Mouse (Mus musculus): ENCODE results near the gene Lrtm2.
A peak's percentile ranks its signal among the peaks of the same experiment; 100 is the strongest.
"Not testable (repeated sequence)": the region's sequence is repeated elsewhere in the genome, so short reads cannot be mapped to it uniquely, and the experiment has no call there.

The Lrtm2 gene

DNA sequence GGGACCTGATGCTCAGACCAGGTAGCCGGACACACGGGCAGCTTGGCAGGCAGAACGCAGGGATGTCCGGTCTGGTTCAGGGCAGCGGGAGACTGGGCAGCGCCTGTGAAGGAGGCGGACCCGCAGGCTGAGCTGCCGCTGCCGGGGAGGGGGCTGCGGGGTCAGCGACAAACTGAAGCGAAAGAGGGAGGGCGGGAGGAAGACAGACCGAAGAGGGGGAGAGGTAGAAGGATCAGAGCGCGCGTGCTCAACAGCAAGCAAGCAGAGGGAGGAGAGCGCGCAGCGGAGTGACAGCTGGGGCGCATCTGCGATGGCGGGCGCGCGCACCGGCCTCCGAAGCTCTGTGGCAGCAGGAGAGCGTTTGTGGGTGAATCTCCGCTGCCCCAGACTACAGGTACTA, at the start of gene Lrtm2:
Gene Lrtm2, minus strand, starts transcription at position 261 of the 400 bp plus-strand sequence.
- DNase-seq (ENCODE audit: low spot score in 2 of 2) = peak; percentile 62 to 74

DNA sequence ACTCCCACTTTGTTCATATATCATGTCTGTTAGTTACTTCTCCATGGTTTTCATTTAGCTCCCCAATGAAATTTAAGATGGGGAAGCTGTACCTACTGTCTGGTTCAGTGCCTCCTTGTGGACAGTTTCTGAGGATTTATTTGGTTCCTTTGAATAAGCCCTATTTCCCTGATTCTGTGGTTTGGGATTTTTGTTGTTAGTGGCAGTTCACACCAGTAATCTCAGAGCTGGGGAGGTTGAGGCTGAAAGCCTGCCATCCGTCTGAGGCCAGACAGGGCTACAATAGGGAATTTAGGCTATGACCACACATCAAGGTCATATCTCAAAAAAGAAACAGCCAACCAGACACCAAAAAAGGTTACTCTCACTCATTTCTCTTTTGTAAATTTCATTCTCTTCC, 48.1 kb upstream of the Lrtm2 start:
- no peak for DNase-seq (ENCODE audit: low spot score in 2 of 2)

DNA sequence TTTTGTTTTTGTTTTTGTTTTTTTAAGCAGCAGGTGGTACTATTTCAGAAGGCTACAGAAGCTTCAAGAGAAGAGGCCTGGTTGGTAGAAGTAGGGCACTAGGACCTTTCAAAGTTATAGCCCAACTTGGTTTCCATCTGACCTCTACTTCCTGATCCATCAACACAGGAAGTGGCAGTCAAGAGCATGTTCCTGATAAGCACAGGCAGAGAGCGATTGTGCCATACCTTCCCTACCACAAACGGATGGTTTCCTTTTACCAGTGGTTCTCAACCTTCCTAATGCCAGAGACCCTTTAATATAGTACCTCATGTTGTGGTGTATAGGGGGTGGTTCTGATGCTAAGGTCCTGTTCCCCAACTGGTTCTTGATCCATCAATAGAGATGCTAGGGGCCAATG, 47.0 kb upstream of the Lrtm2 start:
- DNase-seq (ENCODE audit: low spot score in 2 of 2) = no peak

DNA sequence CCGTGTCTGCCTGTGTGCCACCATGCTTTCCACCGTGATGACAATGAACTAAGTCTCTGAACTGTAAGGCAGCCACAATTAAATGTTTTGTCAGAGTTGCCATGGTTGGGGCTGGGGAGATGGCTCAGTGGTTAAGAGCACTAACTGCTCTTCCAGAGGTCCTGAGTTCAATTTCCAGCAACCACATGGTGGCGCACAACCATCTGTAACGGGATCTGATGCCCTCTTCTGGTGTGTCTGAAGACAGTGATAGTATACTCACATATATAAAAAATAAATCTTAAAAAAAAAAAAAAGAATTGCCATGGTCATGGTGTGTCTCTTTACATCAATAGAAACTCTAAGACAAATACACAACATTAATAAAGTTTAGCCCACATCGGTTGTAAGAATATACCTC, 44.5 kb upstream of the Lrtm2 start:
- no peak for DNase-seq (ENCODE audit: low spot score in 2 of 2)

DNA sequence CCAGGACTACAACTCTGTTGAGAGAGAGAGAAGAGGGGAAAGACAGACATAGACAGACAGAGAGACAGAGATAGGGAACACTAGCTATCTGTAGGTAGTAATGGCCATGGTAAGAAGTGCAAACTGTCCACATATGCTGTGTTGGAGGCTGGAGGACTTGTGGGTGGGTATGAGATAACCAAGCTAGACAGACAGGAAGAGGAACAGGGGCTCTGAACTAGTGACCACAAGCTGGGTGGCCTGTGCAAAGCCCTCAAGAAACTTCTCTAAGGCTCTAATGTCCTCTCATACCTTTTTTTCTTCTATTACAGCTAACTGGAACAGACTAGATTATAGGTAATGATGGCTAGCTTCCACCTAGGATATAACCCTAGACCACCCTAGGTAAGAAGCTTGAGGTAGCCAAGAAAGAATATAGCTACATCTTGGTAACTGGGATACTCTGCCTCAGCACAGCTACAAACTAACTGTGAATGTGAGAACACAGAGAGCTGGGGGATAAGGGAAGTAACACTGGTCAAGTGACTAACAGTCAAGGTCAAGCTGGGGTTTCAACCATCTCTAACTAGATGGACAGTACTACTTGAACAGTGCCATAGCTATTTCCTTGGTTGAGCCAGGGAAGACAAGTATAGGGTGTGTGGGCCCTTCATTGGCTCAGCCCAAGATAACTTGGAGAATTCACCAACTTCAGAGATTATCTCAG, 42.6 kb upstream of the Lrtm2 start:
- no peak for DNase-seq (ENCODE audit: low spot score in 2 of 2)

DNA sequence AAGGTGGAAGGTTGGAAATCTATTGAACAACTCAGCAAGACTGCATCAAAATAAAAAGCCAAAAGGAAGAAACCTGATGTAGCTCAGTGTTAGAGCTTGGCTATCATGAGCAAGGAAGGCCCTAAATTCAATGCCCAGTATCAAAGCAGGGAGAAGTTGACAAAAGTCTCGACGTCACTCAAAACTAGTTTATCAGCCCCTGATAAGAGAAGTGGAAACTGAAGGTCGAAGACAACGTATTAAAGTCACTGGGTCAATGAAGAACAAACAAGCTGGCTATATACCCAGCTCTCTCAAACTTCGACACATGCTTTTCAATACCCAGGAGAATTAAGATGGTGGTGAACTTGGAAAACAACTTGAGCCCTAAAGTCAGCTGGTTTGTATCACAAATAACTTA, 41.7 kb upstream of the Lrtm2 start:
- DNase-seq (ENCODE audit: low spot score in 2 of 2) = no peak

DNA sequence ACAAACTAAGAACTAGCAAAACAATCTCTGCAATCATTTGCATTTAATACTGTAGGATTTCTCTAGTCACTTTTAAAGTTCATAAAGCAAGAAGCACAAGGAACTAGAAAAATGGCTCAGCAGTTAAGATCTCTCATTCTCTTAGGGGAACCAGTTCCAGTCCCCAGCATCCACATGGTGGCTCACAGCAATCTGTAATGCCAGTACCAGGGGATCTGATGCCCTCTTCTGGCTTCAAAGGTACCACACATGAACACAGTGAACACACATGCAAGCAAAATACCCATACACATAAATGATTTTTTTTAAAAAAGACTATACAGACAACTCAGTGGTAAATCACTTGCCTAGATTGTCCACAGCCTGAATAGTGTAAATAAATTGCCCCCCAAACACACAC, 41.1 kb upstream of the Lrtm2 start:
- no peak for DNase-seq (ENCODE audit: low spot score in 2 of 2)

DNA sequence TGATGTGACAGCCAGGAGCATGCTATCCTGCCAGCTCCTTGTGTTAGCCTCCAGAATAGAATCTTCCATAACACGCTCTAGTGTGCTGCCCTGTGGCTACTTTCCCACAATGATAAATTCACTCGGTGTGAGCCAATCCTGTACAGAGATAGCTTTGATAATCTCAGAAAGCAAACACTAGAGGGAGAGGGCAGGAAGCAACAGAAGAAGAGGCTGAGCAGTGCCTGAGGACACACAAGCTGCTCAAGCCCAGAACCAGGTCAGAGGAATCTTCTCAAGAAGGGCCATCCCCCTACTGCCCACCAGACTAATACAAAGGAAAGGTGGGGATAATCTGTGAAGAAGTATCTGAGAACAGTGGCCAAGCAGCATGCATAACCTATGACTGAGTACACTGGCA, 36.8 kb upstream of the Lrtm2 start:
- no peak for DNase-seq (ENCODE audit: low spot score in 2 of 2)

DNA sequence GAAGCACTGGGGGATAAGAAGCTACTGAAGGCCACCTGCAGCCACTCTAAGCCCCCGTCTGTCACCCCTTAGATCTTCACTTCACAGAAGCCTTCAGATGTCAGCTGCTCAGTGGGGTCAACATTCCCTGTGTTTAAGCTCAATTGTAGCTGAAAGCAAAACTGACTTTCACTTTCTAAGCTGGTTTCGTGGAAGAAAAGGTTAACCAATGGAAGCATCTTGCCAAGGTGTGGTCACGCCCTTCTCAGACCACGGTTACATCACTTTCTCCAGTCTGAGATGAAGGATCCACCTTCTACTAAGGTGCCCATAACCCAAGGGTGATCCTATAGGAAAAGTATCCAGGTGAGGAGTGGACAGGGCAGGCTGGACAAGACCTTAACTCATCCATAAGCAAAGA, 36.2 kb upstream of the Lrtm2 start:
- not testable (repeated sequence) for DNase-seq (ENCODE audit: low spot score in 2 of 2)

DNA sequence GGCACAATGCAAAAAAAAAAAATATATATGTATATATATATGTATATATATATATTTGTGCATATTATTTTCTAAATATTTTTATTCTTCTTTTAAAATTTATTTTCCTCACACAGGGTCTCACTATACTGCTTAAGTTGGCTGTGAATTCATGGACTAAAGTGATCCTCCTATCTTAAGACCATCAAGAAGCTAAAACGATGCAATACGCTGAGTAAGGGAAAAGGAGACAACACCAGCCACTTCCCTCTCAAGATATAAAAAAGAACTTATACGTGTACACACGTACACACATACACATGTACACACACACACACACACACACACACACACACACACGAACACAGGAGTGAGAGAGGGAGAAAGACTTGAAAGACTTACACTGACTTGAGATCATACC, 33.0 kb upstream of the Lrtm2 start:
- DNase-seq (ENCODE audit: low spot score in 2 of 2) = no peak

DNA sequence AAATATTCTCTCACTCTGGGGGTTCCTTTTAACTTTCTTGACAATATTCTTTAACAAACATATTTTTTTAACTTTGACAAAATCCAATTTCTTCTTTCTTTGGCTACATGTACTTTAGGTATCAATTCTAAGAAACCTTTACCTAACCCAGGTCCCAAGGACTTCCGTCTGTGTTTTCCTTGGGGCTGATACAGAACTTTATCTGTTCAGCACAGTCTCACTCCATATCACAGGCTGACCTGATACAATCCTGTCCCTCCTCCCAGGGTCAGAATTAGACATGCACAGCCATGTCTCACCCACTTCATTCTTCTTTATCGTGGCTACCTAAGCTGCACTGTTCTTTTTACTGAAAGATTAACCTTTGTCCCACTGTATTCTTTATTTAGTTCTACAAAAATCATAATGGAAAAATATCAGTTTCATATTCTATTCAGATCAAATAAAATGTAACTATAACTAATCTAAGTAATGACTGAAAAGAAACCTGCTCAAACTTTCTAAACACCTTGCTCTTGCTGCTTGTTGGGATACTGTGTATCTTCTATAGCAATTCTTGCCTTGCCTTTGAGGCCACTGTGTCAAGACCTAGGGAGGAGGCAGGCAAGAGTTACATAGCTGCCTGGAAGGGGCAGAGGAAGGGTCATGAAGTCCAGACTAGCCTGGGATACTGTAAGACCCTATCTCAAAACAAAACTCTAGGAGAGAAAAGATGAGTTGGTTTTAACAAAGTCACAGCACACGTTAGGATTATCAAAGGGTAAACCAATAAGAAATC, 30.5 kb upstream of the Lrtm2 start:
- DNase-seq (ENCODE audit: low spot score in 2 of 2) = no peak

DNA sequence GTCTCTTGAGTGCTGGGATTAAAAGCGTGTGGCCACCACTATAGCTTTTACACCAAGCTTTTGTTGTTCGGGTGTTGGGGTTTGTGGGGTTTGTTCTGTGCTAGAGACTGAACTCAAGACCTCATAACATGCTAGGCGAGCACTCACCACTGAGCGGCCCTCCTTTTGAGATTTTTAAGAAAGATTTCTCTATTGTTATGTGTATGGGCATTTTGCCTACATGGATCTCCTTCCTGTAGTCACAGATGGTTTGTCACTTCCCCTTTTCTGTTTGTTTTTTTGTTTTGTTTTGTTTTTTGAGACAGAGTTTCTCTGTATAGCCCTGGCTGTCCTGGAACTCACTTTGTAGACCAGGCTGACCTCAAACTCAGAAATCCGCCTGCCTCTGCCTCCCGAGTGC, 29.7 kb upstream of the Lrtm2 start:
- DNase-seq (ENCODE audit: low spot score in 2 of 2) = not testable (repeated sequence)

DNA sequence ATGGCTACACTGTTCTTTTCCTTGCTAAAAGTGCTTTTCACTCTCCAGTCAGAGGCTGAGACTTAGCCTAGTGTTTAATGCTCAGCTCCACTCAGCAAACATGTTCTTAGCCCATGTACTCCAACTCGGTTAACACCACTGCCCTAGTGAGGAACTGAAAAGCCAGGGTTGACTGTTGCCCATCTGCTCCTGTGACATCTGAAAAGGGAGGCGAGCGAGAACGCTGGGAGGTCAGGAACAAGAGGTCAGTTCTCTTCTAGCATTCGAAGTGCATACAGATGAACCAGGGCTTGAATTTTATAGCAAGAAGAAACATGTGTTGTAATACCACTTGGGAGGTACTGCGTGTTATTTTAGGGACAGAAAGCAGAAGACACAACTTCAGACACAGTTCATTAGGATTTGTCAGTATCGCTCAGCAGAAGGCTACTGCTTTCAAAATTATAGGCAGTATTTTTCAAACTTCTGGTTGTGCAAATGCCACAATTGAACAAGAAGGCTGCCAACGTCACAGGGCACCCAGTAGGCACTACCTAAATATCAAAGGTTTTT, 27.5 kb upstream of the Lrtm2 start:
- no peak for DNase-seq (ENCODE audit: low spot score in 2 of 2)

DNA sequence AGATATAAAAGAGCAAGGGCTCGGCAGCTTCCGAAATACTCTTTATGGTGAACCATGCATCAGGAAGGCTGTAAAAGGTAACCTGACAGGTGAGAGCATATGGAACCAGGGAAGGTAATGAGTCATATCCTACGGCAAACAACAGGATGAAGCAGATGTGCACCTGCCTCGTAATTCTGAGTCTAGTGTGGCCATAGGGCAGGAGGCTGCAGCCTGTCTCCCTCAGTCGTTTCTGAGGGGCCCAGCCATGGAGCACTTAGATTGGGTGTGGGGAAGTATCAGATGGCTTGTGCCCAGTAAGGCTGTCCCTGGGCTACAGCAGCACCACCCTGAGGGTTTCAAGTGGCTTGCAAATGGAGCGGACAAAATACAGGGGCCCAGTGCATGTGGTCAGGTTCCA, 21.9 kb upstream of the Lrtm2 start:
- DNase-seq (ENCODE audit: low spot score in 2 of 2) = no peak

DNA sequence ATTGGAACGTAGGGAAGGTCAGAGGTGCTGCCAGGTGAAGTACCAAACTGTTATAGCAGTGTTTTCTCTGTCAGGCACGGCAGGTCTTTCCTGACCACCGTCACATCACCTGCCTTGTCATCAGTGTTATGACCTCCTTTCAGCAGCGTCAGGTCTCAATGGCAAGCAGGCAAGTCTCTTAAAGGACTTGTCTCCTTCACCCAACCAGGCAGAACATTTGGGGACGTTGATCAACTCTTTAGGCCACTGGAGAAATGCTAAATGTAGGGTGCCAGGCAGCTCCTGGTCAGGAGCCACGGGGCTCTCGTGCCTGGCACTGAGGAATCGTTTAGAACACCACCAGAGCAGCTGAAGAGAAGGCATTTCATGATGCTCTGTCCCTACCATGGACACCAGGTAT, 21.1 kb upstream of the Lrtm2 start:
- no peak for DNase-seq (ENCODE audit: low spot score in 2 of 2)

DNA sequence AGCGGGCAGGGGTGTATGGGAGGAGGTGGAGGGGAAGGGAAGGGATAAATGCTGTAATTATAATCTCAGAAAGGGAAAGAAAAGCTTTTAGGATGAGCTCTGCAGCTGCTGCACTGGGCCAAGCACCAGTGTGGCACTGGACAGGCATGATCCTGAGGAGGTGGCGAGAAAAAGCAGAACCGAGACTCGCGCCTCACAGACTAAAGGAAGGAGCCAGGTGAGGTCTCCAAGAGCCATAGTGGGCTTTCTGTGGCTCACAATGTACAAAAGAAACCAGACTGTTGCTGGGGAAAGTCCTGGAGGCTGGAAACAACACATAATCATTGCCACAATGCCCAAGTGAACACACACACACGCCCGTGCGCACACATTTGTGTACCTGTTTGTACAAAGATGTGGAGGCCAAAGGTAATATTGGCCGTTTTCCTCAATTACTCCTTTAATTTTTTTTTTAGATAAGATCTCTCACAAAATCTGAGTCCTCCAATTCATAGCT, 20.2 kb upstream of the Lrtm2 start:
- DNase-seq (ENCODE audit: low spot score in 2 of 2) = no peak

DNA sequence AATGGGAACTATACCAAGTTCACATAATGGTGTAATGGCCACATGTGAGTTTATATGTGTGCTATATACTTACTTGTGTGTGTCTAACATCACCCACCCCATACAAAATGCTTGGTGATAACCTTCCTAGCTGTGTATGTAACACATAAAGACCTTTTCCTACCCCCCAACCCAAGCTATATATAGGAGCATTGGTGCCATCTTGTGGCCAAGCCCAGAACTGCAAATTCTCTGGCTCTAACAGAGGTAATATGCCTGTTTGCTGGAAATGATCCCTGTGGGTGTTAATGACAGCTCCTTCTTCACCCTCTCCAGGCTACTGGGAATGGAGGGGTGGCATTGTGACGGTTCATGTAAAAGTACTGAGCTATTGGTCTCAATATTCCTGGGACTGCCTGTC, 17.7 kb upstream of the Lrtm2 start:
- DNase-seq (ENCODE audit: low spot score in 2 of 2) = peak; percentile 65 to 85

DNA sequence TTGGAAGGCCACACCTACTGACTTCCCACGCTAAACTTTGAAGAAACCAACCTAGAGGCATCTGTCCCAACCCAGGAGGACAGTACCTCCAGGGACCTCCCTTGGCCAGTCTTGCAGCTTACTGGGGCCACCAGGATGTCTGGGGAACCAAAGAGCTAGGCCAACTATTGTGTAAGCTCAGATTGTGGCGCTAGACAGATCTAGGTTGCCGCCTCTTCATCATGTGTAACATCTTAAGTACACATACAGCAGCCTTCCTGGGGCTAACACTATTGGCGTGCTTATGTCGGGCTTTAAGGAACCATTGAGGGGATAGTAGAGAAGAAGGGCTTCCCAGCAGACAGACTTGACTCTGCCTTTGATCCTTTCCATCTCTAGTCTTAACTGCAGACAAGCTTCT, 17.2 kb upstream of the Lrtm2 start:
- no peak for DNase-seq (ENCODE audit: low spot score in 2 of 2)

DNA sequence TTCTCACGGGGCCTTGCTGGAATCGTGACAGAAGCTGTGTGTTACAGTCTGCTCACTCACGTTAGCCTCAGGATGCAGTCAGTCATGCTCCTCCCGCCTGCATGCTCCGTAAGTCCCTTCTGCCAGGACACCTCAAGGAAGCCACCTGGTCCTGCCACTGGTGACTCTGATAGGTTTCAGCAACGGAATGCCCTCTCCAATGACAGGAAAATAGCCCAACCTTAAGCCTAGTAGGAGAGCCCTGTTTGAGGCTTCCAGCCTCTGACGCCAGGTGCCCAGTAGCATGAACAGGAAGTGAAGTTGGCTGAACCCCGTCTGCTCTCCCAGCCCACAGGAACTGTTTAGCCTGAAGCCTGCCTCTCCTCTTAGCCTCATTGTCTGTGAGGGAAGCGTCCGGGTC, 15.7 kb upstream of the Lrtm2 start:
- DNase-seq (ENCODE audit: low spot score in 2 of 2) = no peak

DNA sequence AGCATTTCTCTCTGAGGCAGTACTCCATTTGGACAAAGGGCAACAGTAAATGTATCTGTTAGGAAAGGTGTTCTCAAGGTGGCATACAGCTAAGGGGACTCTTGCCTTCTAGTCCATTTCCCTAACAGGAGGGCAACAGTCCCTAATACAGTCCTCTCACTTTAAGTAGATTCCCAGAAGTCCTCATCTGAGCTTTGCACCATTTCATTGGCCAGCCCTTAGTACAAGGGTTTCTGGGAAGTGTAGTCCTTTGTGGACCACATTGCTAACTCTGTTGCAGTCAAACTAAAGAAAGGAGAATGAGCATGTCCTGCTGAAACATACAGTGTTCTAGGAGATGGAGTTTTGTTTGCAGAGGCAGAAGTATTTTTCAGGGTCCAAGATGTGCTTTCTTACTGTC, 10.8 kb upstream of the Lrtm2 start:
- DNase-seq (ENCODE audit: low spot score in 2 of 2) = no peak

DNA sequence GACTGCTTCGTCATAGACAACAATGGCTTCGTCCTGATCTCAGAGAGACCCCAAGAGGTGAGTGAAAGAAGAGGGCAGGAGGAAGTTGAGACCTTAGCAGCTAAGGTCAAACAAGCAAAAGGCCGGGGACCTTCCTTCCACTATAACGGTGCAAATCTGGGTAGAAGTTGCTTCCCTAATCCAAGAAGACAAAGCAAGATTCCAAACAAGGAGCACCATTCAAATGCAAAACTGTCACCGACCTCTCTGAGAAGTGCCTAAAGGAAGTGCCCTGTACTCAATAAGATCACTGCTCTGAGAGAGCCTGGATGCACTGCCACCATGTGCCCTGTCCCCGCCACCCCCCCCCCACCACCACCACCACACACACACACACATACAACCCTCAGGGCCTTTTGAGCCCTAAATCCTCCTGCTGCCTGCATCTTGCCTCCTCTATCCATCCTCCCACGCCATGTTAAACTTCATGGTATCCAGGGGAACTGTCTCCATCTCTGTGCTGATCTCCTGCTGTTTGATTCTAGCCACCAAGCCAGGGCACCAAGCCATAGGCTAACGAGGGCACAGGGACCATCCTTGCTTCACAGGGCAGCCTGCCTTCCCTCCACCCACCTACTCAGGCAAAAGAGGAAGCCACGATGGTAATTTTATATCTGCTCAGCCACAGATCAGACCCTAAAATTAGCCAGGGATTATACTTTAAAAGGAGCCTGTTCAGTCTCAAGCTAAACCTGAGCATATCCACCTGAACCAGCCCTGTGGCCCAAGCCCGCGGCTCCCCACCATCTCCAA, 7.8 kb upstream of the Lrtm2 start:
- DNase-seq (ENCODE audit: low spot score in 2 of 2) = no peak

DNA sequence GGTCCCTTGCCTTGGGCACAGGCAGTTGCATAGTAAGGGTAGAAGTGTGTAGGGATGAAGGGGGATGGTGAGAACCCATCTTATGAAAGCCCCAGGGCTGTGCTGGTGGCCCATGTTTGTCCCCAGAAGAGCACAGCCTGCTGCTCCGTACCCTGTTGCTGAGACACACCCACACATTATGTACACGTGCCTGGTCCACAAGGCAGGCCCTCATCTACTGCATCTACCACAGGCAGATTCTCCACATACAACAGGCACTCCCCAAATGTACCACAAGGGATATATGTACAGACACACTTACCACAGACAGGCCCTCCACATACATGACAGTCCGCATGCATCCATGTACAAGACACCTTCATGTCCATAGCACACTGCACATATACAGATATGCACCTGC, 6.7 kb upstream of the Lrtm2 start:
- DNase-seq (ENCODE audit: low spot score in 2 of 2) = no peak
